Mouse (Mus musculus): ENCODE data around the gene Gm20388.

DNA sequence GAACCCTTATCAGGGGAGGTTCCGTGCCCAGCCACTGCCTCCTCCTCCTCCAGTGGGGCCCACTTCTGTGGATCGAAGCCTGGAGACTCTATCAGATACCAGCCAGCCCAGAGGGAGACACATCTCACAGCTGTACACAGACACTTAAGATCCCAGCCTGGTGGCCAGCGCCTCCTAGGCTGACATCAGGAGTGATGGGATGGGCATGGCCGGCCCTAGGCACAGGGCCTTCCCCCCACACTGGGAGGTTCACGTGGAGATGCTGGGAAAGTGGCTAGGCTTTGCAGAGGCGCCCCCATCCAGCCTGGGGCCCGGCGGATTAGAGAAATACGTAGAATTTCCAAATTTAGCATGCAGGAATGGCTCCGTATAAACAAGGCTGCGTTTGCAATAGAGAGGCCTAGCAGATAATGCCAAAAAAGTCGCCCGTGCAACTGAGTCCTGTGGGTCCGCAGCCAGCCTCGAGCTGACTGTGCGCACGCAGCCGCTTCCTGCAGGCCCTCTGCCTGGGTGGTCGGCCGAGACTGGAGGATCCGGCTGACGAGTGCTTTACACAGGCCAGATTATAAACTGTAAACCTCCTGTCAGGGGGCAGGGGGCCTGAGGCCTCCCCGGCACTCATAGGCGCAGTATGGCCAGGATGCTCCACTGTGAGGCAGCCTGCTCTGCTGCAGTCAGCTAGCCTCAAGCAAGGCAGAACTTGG, 949.9 kb downstream of the Gm20388 start:
- TF ChIP-seq CTCF (IDR thresholded peaks at IDR 0.05; ENCODE audit: low read depth, low read length) (no peak), EP300 (IDR thresholded peaks at IDR 0.05; ENCODE audit: insufficient read depth, low read depth, low read length) (no peak)

All from ES-Bruce4 (cell line).